Mouse (Mus musculus): ENCODE results near the gene Rab22a. TPM values are rescaled to one million over a fixed set of nuclear protein-coding genes. Genes with fewer than 3 reads are reported as not detected.

Gene Rab22a
- total and polyA plus RNA-seq, 3 experiments, result 13.9 to 23.1 (median 15.0) TPM

DNA sequence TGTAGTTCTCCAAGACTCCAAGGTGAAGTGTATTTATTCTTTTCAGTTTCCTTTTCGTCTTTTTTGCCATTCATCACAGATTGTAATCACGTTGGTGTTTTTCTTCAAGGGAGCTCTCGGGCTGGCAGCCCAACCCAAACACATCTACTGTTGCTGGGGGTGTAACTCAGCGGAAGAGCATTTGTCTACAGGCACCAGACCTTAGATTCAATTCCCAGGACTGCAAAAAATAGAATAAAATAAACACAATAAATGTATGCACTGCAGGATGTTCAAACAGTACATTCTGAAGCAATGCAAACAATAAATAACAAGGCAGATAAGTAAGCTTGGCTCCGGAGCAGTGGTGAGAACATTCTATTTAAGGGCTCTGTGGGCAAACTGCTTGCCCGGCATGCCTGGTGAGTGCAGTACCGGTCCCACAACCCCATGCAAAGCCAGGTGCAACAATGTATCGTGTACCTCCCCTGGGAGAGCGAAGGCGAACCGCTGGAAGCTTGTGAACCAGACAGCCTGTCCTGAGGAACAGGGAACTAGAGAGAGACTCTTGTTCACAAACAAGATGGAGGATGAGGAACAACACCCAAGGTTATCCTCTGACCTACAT, 62.8 kb downstream of the Rab22a start:
- Histone ChIP-seq H3K27me3 (ENCODE audit: insufficient read depth, low read length) (peaks cover 8% of the 10 kb centered on the region; the same call in 1 of the 2 replicates), H3K36me3 (replicated peaks) (no peaks in the 10 kb centered on the region), H3K4me1 (ENCODE audit: insufficient read depth, low read depth, low read length) (no peaks in the 10 kb centered on the region), H3K9me3 (replicated peaks) (no peaks in the 10 kb centered on the region), H3K4me3 (ENCODE audit: low read depth, low read length) (no peak overlapping the region)
- no peak for ATAC-seq (ENCODE audit: extremely low read depth, insufficient number of reproducible peaks, low FRiP score, poor library complexity, severe bottlenecking)
- no peak for DNase-seq (ENCODE audit: low spot score)
- no peak for TF ChIP-seq TAL1 (conservative IDR thresholded peaks at IDR 0.05; ENCODE audit: low read depth, low read length)
- TF ChIP-seq CTCF (IDR thresholded peaks at IDR 0.05; ENCODE audit: low read depth, low read length), result no peak
- TF ChIP-seq GATA1 (IDR thresholded peaks at IDR 0.05; ENCODE audit: borderline replicate concordance, low read length), result no peak
- TF ChIP-seq GATA2 (IDR thresholded peaks at IDR 0.05; ENCODE audit: borderline replicate concordance, low read depth, low read length), result no peak
- TF ChIP-seq POLR2AphosphoS5 (IDR thresholded peaks at IDR 0.05; ENCODE audit: insufficient replicate concordance, low read depth, low read length), result no peak

DNA sequence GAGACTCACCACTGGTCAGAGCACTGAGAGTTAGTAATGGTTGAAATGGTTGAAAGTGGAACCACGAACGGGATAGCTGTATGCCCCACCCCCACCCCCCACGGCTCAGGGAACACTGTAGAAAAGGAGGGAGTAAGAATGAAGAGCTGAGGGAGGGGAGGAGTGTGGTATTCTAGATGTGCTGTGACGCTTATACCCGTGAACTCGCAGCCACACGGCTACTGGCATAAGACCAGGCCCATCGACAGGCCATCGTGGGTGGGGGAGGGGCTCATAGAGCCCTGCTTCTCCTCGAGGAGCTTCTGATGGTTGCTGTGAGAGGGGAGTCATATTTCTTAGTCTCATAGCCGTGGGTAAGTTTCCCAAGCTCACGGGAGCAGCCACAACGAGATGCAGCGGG, 64.8 kb downstream of the Rab22a start:
- no peak for DNase-seq (ENCODE audit: low spot score)
- H3K27me3 ChIP-seq (ENCODE audit: insufficient read depth, low read length), result peaks cover 8% of the 10 kb centered on the region; the same call in 1 of the 2 replicates
- no peaks in the 10 kb centered on the region for H3K36me3 ChIP-seq (replicated peaks)
- TF ChIP-seq GATA1 (IDR thresholded peaks at IDR 0.05; ENCODE audit: borderline replicate concordance, low read length) (no peak), GATA2 (IDR thresholded peaks at IDR 0.05; ENCODE audit: borderline replicate concordance, low read depth, low read length) (no peak), POLR2AphosphoS5 (IDR thresholded peaks at IDR 0.05; ENCODE audit: insufficient replicate concordance, low read depth, low read length) (no peak), TAL1 (conservative IDR thresholded peaks at IDR 0.05; ENCODE audit: low read depth, low read length) (no peak), CTCF (IDR thresholded peaks at IDR 0.05; ENCODE audit: low read depth, low read length) (no peak)
- no peak for ATAC-seq (ENCODE audit: extremely low read depth, insufficient number of reproducible peaks, low FRiP score, poor library complexity, severe bottlenecking)
- no peak overlapping the region for H3K4me3 ChIP-seq (ENCODE audit: low read depth, low read length)
- H3K4me1 ChIP-seq (ENCODE audit: insufficient read depth, low read depth, low read length), result no peaks in the 10 kb centered on the region
- H3K9me3 ChIP-seq (replicated peaks), result no peaks in the 10 kb centered on the region

DNA sequence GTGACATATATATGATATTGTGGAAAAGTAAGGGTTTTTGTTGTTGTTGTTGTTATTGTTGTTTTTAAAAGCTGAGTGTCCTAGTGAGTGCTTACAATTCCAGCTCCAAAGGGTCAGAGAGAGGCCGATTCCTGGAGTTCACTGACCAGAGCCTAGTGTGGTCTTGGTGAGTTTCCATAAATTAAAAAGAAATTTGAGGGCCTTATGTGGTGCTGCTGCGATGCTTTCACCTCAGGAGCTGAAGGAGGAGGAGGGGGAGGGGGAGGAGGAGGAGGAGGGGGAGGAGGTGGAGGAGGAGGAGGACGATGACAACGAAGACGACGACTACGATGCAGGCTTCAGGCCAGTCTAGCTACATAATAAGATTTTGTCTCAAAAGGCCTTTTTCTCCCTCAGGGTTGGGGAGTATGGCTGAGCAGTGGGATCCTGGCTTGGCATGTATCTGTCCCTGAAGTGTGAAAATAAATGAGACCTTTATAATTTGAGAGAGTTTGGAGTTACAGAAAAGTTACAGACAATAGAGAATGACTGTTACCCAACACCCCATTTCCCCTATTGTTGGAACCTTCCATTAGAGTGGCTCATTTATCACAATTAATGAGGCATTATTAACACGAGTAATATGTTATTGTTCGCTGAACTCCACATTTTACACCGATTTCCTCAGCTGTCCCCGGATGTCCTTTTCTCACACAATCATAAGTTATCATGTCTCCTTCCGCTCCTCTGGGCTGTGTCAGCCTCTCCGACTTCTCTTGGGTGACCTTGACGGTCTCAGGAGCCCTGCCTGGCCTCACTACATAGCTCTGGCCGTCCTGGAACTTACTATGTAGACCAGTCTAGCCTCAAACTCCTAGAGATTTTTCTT, 65.6 kb downstream of the Rab22a start:
- Histone ChIP-seq H3K27me3 (ENCODE audit: insufficient read depth, low read length) (peaks cover 8% of the 10 kb centered on the region; the same call in 1 of the 2 replicates), H3K4me3 (ENCODE audit: low read depth, low read length) (no peak overlapping the region), H3K9me3 (replicated peaks) (no peaks in the 10 kb centered on the region), H3K36me3 (replicated peaks) (no peaks in the 10 kb centered on the region), H3K4me1 (ENCODE audit: insufficient read depth, low read depth, low read length) (no peaks in the 10 kb centered on the region)
- ATAC-seq (ENCODE audit: extremely low read depth, insufficient number of reproducible peaks, low FRiP score, poor library complexity, severe bottlenecking) (no peak), DNase-seq (ENCODE audit: low spot score) (no peak)
- no peak for TF ChIP-seq GATA1 (IDR thresholded peaks at IDR 0.05; ENCODE audit: borderline replicate concordance, low read length)
- TF ChIP-seq TAL1 (conservative IDR thresholded peaks at IDR 0.05; ENCODE audit: low read depth, low read length), result no peak
- TF ChIP-seq POLR2AphosphoS5 (IDR thresholded peaks at IDR 0.05; ENCODE audit: insufficient replicate concordance, low read depth, low read length), result no peak
- TF ChIP-seq CTCF (IDR thresholded peaks at IDR 0.05; ENCODE audit: low read depth, low read length), result no peak
- no peak for TF ChIP-seq GATA2 (IDR thresholded peaks at IDR 0.05; ENCODE audit: borderline replicate concordance, low read depth, low read length)

DNA sequence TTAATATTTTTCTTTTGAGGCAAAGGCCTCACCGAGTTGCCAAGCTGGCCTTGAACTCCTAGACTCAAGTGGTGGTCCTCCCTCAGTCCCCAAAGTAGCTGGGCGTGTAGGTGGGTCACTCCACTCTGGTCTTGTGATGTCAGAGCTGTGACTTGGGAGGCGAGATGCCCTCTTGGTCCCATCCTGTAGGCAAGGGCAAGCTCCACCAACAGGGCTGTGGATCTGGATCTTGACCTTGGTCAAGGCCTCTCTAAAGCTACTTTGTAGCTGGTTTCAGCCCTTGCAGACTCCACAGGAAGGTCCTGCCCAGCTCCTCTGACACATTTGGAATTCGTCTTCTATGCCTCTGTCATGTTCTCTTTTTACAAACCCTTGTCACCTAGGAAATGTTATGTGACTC, 66.3 kb downstream of the Rab22a start:
- ATAC-seq (ENCODE audit: extremely low read depth, insufficient number of reproducible peaks, low FRiP score, poor library complexity, severe bottlenecking), result no peak
- H3K36me3 ChIP-seq (replicated peaks), result no peaks in the 10 kb centered on the region
- no peaks in the 10 kb centered on the region for H3K9me3 ChIP-seq (replicated peaks)
- TF ChIP-seq POLR2AphosphoS5 (IDR thresholded peaks at IDR 0.05; ENCODE audit: insufficient replicate concordance, low read depth, low read length), result no peak
- no peak for TF ChIP-seq CTCF (IDR thresholded peaks at IDR 0.05; ENCODE audit: low read depth, low read length)
- no peak for TF ChIP-seq TAL1 (conservative IDR thresholded peaks at IDR 0.05; ENCODE audit: low read depth, low read length)
- no peak for TF ChIP-seq GATA2 (IDR thresholded peaks at IDR 0.05; ENCODE audit: borderline replicate concordance, low read depth, low read length)
- TF ChIP-seq GATA1 (IDR thresholded peaks at IDR 0.05; ENCODE audit: borderline replicate concordance, low read length), result no peak
- H3K27me3 ChIP-seq (ENCODE audit: insufficient read depth, low read length), result peaks cover 10% of the 10 kb centered on the region; the same call in 1 of the 2 replicates
- H3K4me3 ChIP-seq (ENCODE audit: low read depth, low read length), result no peak overlapping the region
- DNase-seq (ENCODE audit: low spot score), result no peak
- H3K4me1 ChIP-seq (ENCODE audit: insufficient read depth, low read depth, low read length), result no peaks in the 10 kb centered on the region

DNA sequence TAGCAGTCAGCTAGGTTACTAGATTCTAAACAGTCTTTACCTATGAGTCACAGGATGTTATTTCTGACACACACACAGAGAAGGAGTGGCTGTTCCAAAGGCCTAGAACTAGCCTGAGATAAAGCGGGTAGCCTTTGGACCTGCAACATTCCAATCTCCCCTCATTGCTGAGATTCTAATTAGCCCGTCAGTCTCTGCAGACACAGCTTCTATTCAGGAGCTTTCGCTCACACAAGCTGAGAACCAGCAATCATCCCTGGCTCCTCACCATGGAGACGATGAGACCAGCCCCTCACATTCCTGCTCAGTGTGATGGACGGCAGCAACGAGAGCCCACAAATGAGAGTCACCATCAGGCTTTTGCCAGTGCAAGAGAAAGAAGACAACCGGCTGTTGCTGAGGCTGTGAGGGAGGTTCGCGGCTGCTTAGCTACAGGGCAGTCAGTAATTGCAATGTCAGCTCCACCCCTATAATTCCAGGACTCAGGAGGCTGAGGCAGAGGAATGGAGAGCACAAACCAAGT, 70.9 kb downstream of the Rab22a start:
- H3K36me3 ChIP-seq (replicated peaks), result no peaks in the 10 kb centered on the region
- no peak overlapping the region for H3K4me3 ChIP-seq (ENCODE audit: low read depth, low read length)
- TF ChIP-seq CTCF (IDR thresholded peaks at IDR 0.05; ENCODE audit: low read depth, low read length) (no peak), POLR2AphosphoS5 (IDR thresholded peaks at IDR 0.05; ENCODE audit: insufficient replicate concordance, low read depth, low read length) (no peak), TAL1 (conservative IDR thresholded peaks at IDR 0.05; ENCODE audit: low read depth, low read length) (no peak), GATA2 (IDR thresholded peaks at IDR 0.05; ENCODE audit: borderline replicate concordance, low read depth, low read length) (no peak), GATA1 (IDR thresholded peaks at IDR 0.05; ENCODE audit: borderline replicate concordance, low read length) (no peak)
- ATAC-seq (ENCODE audit: extremely low read depth, insufficient number of reproducible peaks, low FRiP score, poor library complexity, severe bottlenecking) (no peak), DNase-seq (ENCODE audit: low spot score) (no peak)
- H3K4me1 ChIP-seq (ENCODE audit: insufficient read depth, low read depth, low read length), result no peaks in the 10 kb centered on the region
- H3K9me3 ChIP-seq (replicated peaks), result no peaks in the 10 kb centered on the region
- H3K27me3 ChIP-seq (ENCODE audit: insufficient read depth, low read length), result peaks cover 18% of the 10 kb centered on the region

DNA sequence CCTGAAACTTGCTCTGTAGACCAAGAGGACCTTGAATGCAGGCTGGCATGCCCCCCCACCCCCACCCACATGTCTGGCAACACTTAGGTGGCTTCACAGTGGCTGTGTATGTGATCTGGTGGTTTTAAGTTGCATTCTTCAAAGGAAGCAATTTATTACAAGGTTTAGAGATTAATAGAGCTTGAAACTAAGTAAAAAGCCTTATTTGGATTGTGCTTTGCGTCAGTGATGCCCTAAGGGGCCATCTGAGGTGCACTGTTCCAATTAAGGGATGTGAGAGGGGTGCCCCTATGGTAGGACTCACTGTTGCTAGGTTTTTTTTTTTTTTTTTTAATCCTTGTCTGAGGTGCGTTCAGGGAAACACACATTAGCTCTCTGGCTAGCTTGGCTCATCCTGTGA, 74.9 kb downstream of the Rab22a start:
- Histone ChIP-seq H3K4me3 (ENCODE audit: low read depth, low read length) (no peak overlapping the region), H3K27me3 (ENCODE audit: insufficient read depth, low read length) (peaks cover 14% of the 10 kb centered on the region), H3K9me3 (replicated peaks) (no peaks in the 10 kb centered on the region), H3K36me3 (replicated peaks) (peaks cover 14% of the 10 kb centered on the region), H3K4me1 (ENCODE audit: insufficient read depth, low read depth, low read length) (peaks cover 19% of the 10 kb centered on the region)
- DNase-seq (ENCODE audit: low spot score) (no peak), ATAC-seq (ENCODE audit: extremely low read depth, insufficient number of reproducible peaks, low FRiP score, poor library complexity, severe bottlenecking) (no peak)
- TF ChIP-seq TAL1 (conservative IDR thresholded peaks at IDR 0.05; ENCODE audit: low read depth, low read length), result no peak
- no peak for TF ChIP-seq POLR2AphosphoS5 (IDR thresholded peaks at IDR 0.05; ENCODE audit: insufficient replicate concordance, low read depth, low read length)
- TF ChIP-seq CTCF (IDR thresholded peaks at IDR 0.05; ENCODE audit: low read depth, low read length), result no peak
- no peak for TF ChIP-seq GATA1 (IDR thresholded peaks at IDR 0.05; ENCODE audit: borderline replicate concordance, low read length)
- no peak for TF ChIP-seq GATA2 (IDR thresholded peaks at IDR 0.05; ENCODE audit: borderline replicate concordance, low read depth, low read length)
